Mouse (Mus musculus): ENCODE data around the gene Ky.

DNA sequence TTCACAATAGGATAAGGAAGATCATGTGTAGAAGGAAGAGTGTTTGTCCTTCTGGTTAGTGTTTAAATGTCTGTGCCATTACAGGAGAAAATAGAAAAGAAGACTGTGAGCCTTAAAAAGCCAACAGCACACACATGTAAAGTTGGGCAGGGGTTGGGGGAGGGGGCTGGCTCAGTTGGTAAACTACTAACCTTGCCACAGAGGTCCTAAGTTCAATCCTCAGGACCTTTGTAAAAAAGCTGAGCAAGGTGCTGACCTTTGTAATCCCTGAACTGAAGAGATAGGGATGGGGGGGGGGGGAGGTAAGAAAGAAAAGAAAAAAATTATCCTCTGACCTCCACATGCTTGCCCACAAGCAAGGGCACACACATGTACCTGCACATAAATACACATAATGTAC is 5.8 kb upstream of the Ky start:
- no peak for TF ChIP-seq EP300 (IDR thresholded peaks at IDR 0.05; ENCODE audit: low read depth)
- TF ChIP-seq CTCF (IDR thresholded peaks at IDR 0.05; ENCODE audit: low read depth) = no peak

All from liver, embryonic 14.5 days (tissue).